ENCODE assay signal across 34 mouse cellular contexts in the genomic region with DNA sequence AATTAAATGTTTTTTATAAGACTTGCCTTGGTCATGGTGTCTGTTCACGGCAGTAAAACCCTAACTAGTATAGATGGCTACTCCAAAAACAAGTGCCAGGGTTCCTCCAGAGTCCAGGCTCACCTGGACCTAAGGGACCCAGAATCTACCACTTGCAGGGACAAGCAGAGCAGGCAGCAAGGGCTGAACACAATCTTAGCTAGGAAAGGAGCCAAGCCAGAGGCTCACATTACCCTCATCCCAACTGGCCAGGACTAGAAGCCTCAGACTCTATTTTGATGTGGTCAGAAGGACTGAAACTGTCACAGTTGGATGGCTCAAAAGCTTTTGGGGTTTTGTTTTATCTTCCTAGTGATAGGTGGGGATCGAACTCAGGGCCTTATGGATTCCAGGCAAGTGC. TPM values are rescaled to one million over a fixed set of nuclear protein-coding genes. Genes with fewer than 3 reads are reported as not detected.
"Had no signal": no experiment of that assay in that cellular context is flagged by ENCODE, and none has a peak within 500 bp of the region (broad histone marks: within the 10 kb centered on the region; RNA-seq: fewer than 3 reads in every experiment).

No protein-coding gene starts in this region.

- H3K4me2 ChIP-seq: heart, embryonic 12.5 days; hindbrain, embryonic 12.5 days; hindbrain, embryonic 14.5 days; intestine, embryonic 15.5 days; kidney, embryonic 15.5 days; limb, embryonic 12.5 days; liver, embryonic 11.5 days; liver, embryonic 13.5 days; liver, embryonic 15.5 days had no signal

- H3K9me3 ChIP-seq: heart, embryonic 10.5 days; intestine, embryonic 15.5 days; limb, embryonic 10.5 days; liver, embryonic 13.5 days; liver, embryonic 15.5 days had no signal

- DNase-seq: gastrocnemius, postnatal 14 days; heart, adult 18-20 months; heart, postnatal 10 days; heart, postnatal 4 days; kidney, adult 18-20 months; kidney, adult 9 months; kidney, postnatal 14 days; kidney, postnatal 36 days; layer of hippocampus, adult 9-11 months; layer of hippocampus, postnatal 36 days; liver; liver, embryonic 13.5 days had no signal

- H3K4me3 ChIP-seq: heart, embryonic 10.5 days; heart, embryonic 12.5 days; hindbrain, embryonic 10.5 days; hindbrain, embryonic 12.5 days; intestine, embryonic 15.5 days; kidney, embryonic 15.5 days; limb, embryonic 10.5 days; limb, embryonic 12.5 days; liver, embryonic 13.5 days; liver, embryonic 15.5 days had no signal

- H3K36me3 ChIP-seq: heart, embryonic 10.5 days; heart, embryonic 12.5 days; hindbrain, embryonic 10.5 days; hindbrain, embryonic 12.5 days; intestine, embryonic 15.5 days; kidney, embryonic 15.5 days; limb, embryonic 10.5 days; limb, embryonic 12.5 days; liver, embryonic 13.5 days; liver, embryonic 15.5 days had no signal

- H3K9ac ChIP-seq: heart, embryonic 12.5 days; hindbrain, embryonic 12.5 days; hindbrain, embryonic 14.5 days; intestine, embryonic 15.5 days; kidney, embryonic 15.5 days; limb, embryonic 12.5 days; liver, embryonic 13.5 days; liver, embryonic 15.5 days had no signal

- H3K27me3 ChIP-seq: heart, embryonic 12.5 days; hindbrain, embryonic 12.5 days; intestine, embryonic 15.5 days; kidney, embryonic 15.5 days; limb, embryonic 12.5 days; liver, embryonic 13.5 days; liver, embryonic 15.5 days had no signal

- H3K27ac ChIP-seq: heart, embryonic 10.5 days; hindbrain, embryonic 10.5 days; hindbrain, embryonic 12.5 days; hindbrain, embryonic 14.5 days; intestine, embryonic 15.5 days; kidney, embryonic 15.5 days; kidney, postnatal 0 days; limb, embryonic 10.5 days; limb, embryonic 12.5 days; liver, embryonic 13.5 days; liver, embryonic 15.5 days had no signal

- ATAC-seq: hindbrain, embryonic 16.5 days; inflammation-experienced regulatory T-cells, adult 6 months; intestine, embryonic 15.5 days; intestine, postnatal 0 days had no signal

- H3K4me1 ChIP-seq: heart, embryonic 10.5 days; heart, embryonic 12.5 days; hindbrain, embryonic 10.5 days; hindbrain, embryonic 12.5 days; intestine, embryonic 15.5 days; kidney, embryonic 15.5 days; limb, embryonic 10.5 days; limb, embryonic 12.5 days; liver, embryonic 13.5 days; liver, embryonic 15.5 days had no signal

RNA-seq across cellular contexts. Expression of a gene that starts 26.6 kb away (rescaled TPM):
- total RNA-seq: gastrocnemius, postnatal 14 days; heart, adult 18-20 months; heart, adult 8-10 months; heart, postnatal 10 days; heart, postnatal 25 days; heart, postnatal 4 days; layer of hippocampus, adult 18-20 months; layer of hippocampus, postnatal 36 days; left cerebral cortex, adult 18-20 months; left cerebral cortex, postnatal 10 days; left cerebral cortex, postnatal 36 days had no signal
- polyA plus RNA-seq: heart, embryonic 12.5 days; hindbrain, embryonic 12.5 days; limb, embryonic 10.5 days; limb, embryonic 12.5 days; liver, embryonic 13.5 days; liver, embryonic 15.5 days had no signal

RNA-seq across cellular contexts. Expression of a gene that starts 55.1 kb away (rescaled TPM):
- total RNA-seq: gastrocnemius, postnatal 14 days; granulocyte monocyte progenitor cell, adult 5-6 weeks; heart, adult 18-20 months; heart, adult 8-10 months; heart, postnatal 25 days had no signal
- polyA plus RNA-seq: inflammation-experienced regulatory T-cells, adult 6 months; limb, embryonic 10.5 days; liver, embryonic 13.5 days had no signal
